Mouse (Mus musculus): Measurements from ENCODE around the gene Gm45337. TPM values are rescaled to one million over a fixed set of nuclear protein-coding genes. Genes with fewer than 3 reads are reported as not detected.

Gene Gm45337
- polyA plus RNA-seq, 1 experiment from 2014 or later, result not detected

- peaks cover 26% of the 10 kb centered on the region for H3K27me3 ChIP-seq
- peak within 1 kb of the TSS; percentile 94 for H3K9ac ChIP-seq
- H3K9me3 ChIP-seq, result no peaks in the 10 kb centered on the region
- peak within 1 kb of the TSS; percentile 88 for H3K4me2 ChIP-seq
- ATAC-seq (ENCODE audit: low FRiP score), result peak; percentile 90
- H3K4me3 ChIP-seq (replicated peaks), result peak within 1 kb of the TSS; percentile 90
- H3K4me1 ChIP-seq, result peaks cover 52% of the 10 kb centered on the region
- no peaks in the 10 kb centered on the region for H3K36me3 ChIP-seq (replicated peaks)
- H3K27ac ChIP-seq, result peak within 1 kb of the TSS; percentile 86
- WGBS, result under 1% methylated on average over 61 of the region's 63 CpGs
Measured at GRCm38 (mm10) chr7:142095183-142095931, 49.0 kb downstream of the Gm45337 start, which contains the start of gene Dusp8. TSS of gene Dusp8 (minus strand) at chr7:142095843.

- Histone ChIP-seq H3K9ac (peak overlapping the region; percentile 94), H3K27me3 (peaks cover 26% of the 10 kb centered on the region), H3K4me1 (peaks cover 61% of the 10 kb centered on the region), H3K9me3 (no peaks in the 10 kb centered on the region), H3K27ac (peak overlapping the region; percentile 86), H3K36me3 (replicated peaks) (no peaks in the 10 kb centered on the region), H3K4me2 (peak overlapping the region; percentile 88), H3K4me3 (replicated peaks) (peak overlapping the region; percentile 90)
- ATAC-seq (ENCODE audit: low FRiP score), result peak; percentile 39
- WGBS, result under 1% methylated on average over 84 of the region's 89 CpGs
Measured at GRCm38 (mm10) chr7:142094301-142095143, 49.9 kb downstream of the Gm45337 start.

- Histone ChIP-seq H3K4me3 (replicated peaks) (peak overlapping the region; percentile 90), H3K27me3 (peaks cover 26% of the 10 kb centered on the region), H3K9ac (peak overlapping the region; percentile 94), H3K27ac (peak overlapping the region; percentile 86), H3K4me2 (peak overlapping the region; percentile 88), H3K36me3 (replicated peaks) (no peaks in the 10 kb centered on the region), H3K4me1 (peaks cover 68% of the 10 kb centered on the region), H3K9me3 (no peaks in the 10 kb centered on the region)
- ATAC-seq (ENCODE audit: low FRiP score), result no peak
- WGBS, result 22% methylated on average over 6 of the region's 6 CpGs
Measured at GRCm38 (mm10) chr7:142093696-142094240, 50.6 kb downstream of the Gm45337 start.

Other genes starting within 250 kb of the Gm45337 start
- 69.2 and 76.2 TPM in 2 replicates for gene Tollip, start 226.1 kb downstream of the Gm45337 start, polyA plus RNA-seq (2016; fragmentation: Nextera tagmentation; extraction: Ambion mirVana)
- gene Brsk2, start 194.9 kb downstream of the Gm45337 start, polyA plus RNA-seq (2016; fragmentation: Nextera tagmentation; extraction: Ambion mirVana), result 19.8 and 20.2 TPM in 2 replicates
- 46.4 and 46.9 TPM in 2 replicates for gene Mob2, start 83.5 kb downstream of the Gm45337 start, polyA plus RNA-seq (2016; fragmentation: Nextera tagmentation; extraction: Ambion mirVana)
- gene Dusp8, start 48.8 kb downstream of the Gm45337 start, polyA plus RNA-seq (2016; fragmentation: Nextera tagmentation; extraction: Ambion mirVana), result 45.0 and 45.8 TPM in 2 replicates
- gene Gm45618, start 23.9 kb downstream of the Gm45337 start, polyA plus RNA-seq (2016; fragmentation: Nextera tagmentation; extraction: Ambion mirVana), result not detected in 2 replicates
- gene Gm39115, start 8.6 kb downstream of the Gm45337 start, polyA plus RNA-seq (2016; fragmentation: Nextera tagmentation; extraction: Ambion mirVana), result not detected in 2 replicates
- gene Gm29735, start 12.5 kb upstream of the Gm45337 start, polyA plus RNA-seq (2016; fragmentation: Nextera tagmentation; extraction: Ambion mirVana), result not detected in 2 replicates
- gene Gm4553, start 21.1 kb upstream of the Gm45337 start, polyA plus RNA-seq (2016; fragmentation: Nextera tagmentation; extraction: Ambion mirVana), result not detected in 2 replicates
- gene Krtap5-2, start 31.4 kb upstream of the Gm45337 start, polyA plus RNA-seq (2016; fragmentation: Nextera tagmentation; extraction: Ambion mirVana), result not detected in 2 replicates
- gene Gm10153, start 45.8 kb upstream of the Gm45337 start, polyA plus RNA-seq (2016; fragmentation: Nextera tagmentation; extraction: Ambion mirVana), result not detected in 2 replicates
- gene Krtap5-3, start 56.8 kb upstream of the Gm45337 start, polyA plus RNA-seq (2016; fragmentation: Nextera tagmentation; extraction: Ambion mirVana), result not detected in 2 replicates
- gene Gm7579, start 67.3 kb upstream of the Gm45337 start, polyA plus RNA-seq (2016; fragmentation: Nextera tagmentation; extraction: Ambion mirVana), result not detected in 2 replicates
- not detected in 2 replicates for gene Krtap5-5, start 85.4 kb upstream of the Gm45337 start, polyA plus RNA-seq (2016; fragmentation: Nextera tagmentation; extraction: Ambion mirVana)
- not detected in 2 replicates for gene Gm40460, start 96.5 kb upstream of the Gm45337 start, polyA plus RNA-seq (2016; fragmentation: Nextera tagmentation; extraction: Ambion mirVana)
- not detected in 2 replicates for gene Gm2431, start 113.7 kb upstream of the Gm45337 start, polyA plus RNA-seq (2016; fragmentation: Nextera tagmentation; extraction: Ambion mirVana)
- not detected in 2 replicates for gene Gm4559, start 129.8 kb upstream of the Gm45337 start, polyA plus RNA-seq (2016; fragmentation: Nextera tagmentation; extraction: Ambion mirVana)
- not detected in 2 replicates for gene Krtap5-1, start 152.5 kb upstream of the Gm45337 start, polyA plus RNA-seq (2016; fragmentation: Nextera tagmentation; extraction: Ambion mirVana)
- not detected in 2 replicates for gene Krtap5-4, start 158.9 kb upstream of the Gm45337 start, polyA plus RNA-seq (2016; fragmentation: Nextera tagmentation; extraction: Ambion mirVana)
- 0.34 and 0.45 TPM in 2 replicates for gene Ifitm10, start 229.1 kb upstream of the Gm45337 start, polyA plus RNA-seq (2016; fragmentation: Nextera tagmentation; extraction: Ambion mirVana)
- gene Gm49369, start 238.1 kb upstream of the Gm45337 start, polyA plus RNA-seq (2016; fragmentation: Nextera tagmentation; extraction: Ambion mirVana), result 0.60 and 0.91 TPM in 2 replicates
- gene Ctsd, start 243.4 kb upstream of the Gm45337 start, polyA plus RNA-seq (2016; fragmentation: Nextera tagmentation; extraction: Ambion mirVana), result 132 TPM in 2 replicates